Mouse (Mus musculus) liver, embryonic 14.5 days (tissue): Measurements from ENCODE around the gene Mfsd12.

Source experiments
- CTCF ChIP-seq: IDR thresholded peaks from 2 replicates; pipeline ENCODE4 v1.5.1; 2016; ENCODE audit warnings: antibody characterized with exemption, low read depth, control low read depth
- EP300 ChIP-seq: IDR thresholded peaks from 2 replicates; pipeline ENCODE4 v1.6.1; 2016; ENCODE audit warnings: antibody characterized with exemption, low read depth

DNA sequence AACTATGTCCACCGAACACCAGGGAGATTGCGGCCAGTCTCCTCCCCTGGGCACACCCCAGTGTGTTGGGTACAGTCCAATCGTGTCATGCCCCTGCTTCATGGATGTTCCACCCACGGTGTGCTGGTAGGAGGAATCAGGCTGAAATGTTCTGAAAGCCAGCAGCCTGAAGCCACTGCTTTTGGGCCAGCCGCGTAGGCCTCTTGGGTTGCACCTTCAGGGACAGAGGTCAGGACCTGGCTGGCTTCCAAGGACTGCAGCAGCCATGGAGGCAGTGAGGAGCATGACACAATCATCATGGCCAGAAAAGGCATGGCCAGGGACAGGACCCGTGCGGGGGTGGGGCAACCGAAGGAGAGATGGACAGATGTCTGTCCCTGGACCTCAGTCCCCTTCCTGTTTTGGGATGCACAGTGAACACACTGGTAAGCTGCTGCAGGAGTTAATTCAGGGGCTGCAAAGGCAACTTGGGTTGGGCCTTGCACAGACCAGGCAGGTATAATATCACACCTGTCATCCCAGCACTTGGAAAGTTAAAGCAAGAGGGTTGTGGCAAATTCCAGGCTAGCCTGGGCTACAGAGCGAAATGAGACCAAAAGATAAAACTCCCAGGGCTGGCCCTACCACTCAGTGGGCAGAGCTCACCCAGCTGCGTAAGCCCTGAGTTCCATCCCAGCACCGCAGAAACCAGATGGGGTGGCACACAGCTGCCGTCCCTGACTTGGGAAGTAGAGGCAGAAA lies 38.5 kb upstream of the Mfsd12 start:
- TF ChIP-seq CTCF = no peak
- no peak for TF ChIP-seq EP300
